Mouse (Mus musculus) hindbrain, embryonic 16.5 days (tissue): ENCODE results near the gene Pxdn. TPM values are rescaled to one million over a fixed set of nuclear protein-coding genes. Genes with fewer than 3 reads are reported as not detected.

Source experiments
- ATAC-seq: fragments of 200-750 bp; cut with Nextera tagmentation; 2 replicates; pipeline ENCODE4 v1.8.0; 2017; ENCODE audit warnings: moderate TSS enrichment, moderate library complexity
- H3K27ac ChIP-seq: fragments of 300-500 bp; sonication (generic); 2 replicates; pipeline ENCODE4 v1.5.1; 2014; ENCODE audit warnings: low read depth, mild to moderate bottlenecking, control low read depth, low read length, moderate library complexity
- H3K27me3 ChIP-seq: fragments of 300-500 bp; sonication (generic); replicated peaks from 2 replicates; pipeline ENCODE4 v1.6.1; 2014; ENCODE audit warnings: low read length; ENCODE audit not compliant: control insufficient read depth, insufficient read depth
- H3K36me3 ChIP-seq: fragments of 300-500 bp; sonication (generic); 2 replicates; pipeline ENCODE4 v1.6.1; 2014; ENCODE audit warnings: mild to moderate bottlenecking, low read length, moderate library complexity, mixed read lengths; ENCODE audit not compliant: control insufficient read depth, insufficient read depth
- H3K4me1 ChIP-seq: fragments of 300-500 bp; sonication (generic); 2 replicates; pipeline ENCODE4 v1.6.1; 2014; ENCODE audit warnings: low read depth, low read length; ENCODE audit not compliant: control insufficient read depth, insufficient read depth
- H3K4me2 ChIP-seq: fragments of 300-500 bp; sonication (generic); 2 replicates; pipeline ENCODE4 v1.6.1; 2014; ENCODE audit warnings: mild to moderate bottlenecking, low read length, control low read depth, moderate library complexity
- H3K4me3 ChIP-seq: fragments of 300-500 bp; sonication (generic); 2 replicates; pipeline ENCODE4 v1.5.1; 2014; ENCODE audit warnings: mild to moderate bottlenecking, low read length, control low read depth, moderate library complexity
- H3K9ac ChIP-seq: fragments of 300-500 bp; sonication (generic); 2 replicates; pipeline ENCODE4 v1.6.1; 2014; ENCODE audit warnings: low read depth, mild to moderate bottlenecking, control low read depth, low read length, moderate library complexity
- H3K9me3 ChIP-seq: fragments of 300-500 bp; sonication (generic); 2 replicates; pipeline ENCODE4 v1.6.1; 2014; ENCODE audit warnings: mild to moderate bottlenecking, low read length, moderate library complexity; ENCODE audit not compliant: control insufficient read depth
- WGBS: fragments of 180-500 bp; shearing (Covaris S2); extraction: QIAGEN DNeasy Blood & Tissue Kit; methylation state at CpG from one replicate; pipeline ENCODE4 v1.1.7; 2014; 5-methylcytosine and 5-hydroxymethylcytosine counted together
- polyA plus RNA-seq: library from polyadenylated mRNA; unstranded; fragments of >200 nt; fragmentation: Nextera tagmentation; extraction: Ambion mirVana; gene quantifications from 2 replicates; pipeline ENCODE4 v1.2.1, GENCODE M21; 2015

The Pxdn gene
- polyA plus RNA-seq, 1 experiment from 2014 or later: 35.4 TPM

DNA sequence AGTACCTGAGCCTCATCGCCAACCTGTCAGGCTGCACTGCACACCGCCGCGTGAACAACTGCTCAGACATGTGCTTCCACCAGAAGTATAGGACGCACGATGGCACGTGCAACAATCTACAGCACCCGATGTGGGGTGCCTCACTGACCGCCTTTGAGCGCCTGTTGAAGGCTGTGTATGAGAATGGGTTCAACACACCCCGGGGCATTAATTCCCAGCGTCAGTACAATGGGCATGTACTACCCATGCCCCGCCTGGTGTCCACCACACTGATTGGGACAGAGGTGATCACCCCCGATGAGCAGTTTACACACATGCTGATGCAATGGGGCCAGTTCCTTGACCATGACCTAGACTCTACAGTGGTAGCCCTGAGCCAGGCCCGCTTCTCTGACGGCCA is 64.5 kb downstream of the Pxdn start:
- Histone ChIP-seq H3K4me3 (no peak overlapping the region), H3K27me3 (no peaks in the 10 kb centered on the region), H3K4me1 (peaks cover 9% of the 10 kb centered on the region; the same call in 1 of the 2 replicates), H3K4me2 (no peak overlapping the region), H3K27ac (no peak overlapping the region), H3K9me3 (no peaks in the 10 kb centered on the region), H3K36me3 (peaks cover 62% of the 10 kb centered on the region), H3K9ac (no peak overlapping the region)
- WGBS: 98% methylated on average over 16 of the region's 16 CpGs
- no peak for ATAC-seq

DNA sequence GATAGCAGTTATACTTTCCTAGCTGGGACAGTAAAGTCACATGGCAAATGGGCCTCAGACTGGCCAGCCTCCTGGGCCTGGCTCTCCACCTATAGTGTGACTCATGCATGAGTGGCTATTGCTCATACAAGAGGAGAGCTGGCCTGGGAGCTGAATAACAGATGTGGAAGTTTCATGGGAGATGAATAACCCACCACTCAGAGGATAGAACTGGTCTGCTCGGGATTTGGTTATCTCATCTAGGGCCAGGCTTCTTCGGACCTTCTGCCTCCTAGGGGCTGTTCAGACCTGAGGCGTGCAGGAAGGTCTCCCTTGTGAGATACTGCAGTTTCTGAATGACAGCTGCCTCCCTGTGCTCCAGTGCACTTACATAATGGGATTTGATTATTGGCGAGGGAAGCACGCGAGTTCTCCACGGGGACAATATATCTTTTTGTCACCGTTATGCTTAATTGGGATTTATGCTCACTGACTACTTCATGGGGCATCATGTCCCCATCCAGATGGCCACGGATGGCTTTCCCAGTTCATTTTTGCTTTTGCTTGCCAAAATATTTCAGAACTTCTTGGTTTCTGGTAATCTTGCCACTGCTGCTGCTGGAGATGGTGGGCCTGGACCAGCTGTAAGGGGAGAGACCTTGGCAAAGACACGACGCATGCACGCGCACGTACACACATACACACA is 66.4 kb downstream of the Pxdn start:
- no peak overlapping the region for H3K4me3 ChIP-seq
- no peaks in the 10 kb centered on the region for H3K9me3 ChIP-seq
- WGBS: 38% methylated on average over 14 of the region's 14 CpGs
- H3K4me2 ChIP-seq: no peak overlapping the region
- H3K27me3 ChIP-seq: no peaks in the 10 kb centered on the region
- peaks cover 9% of the 10 kb centered on the region; the same call in 1 of the 2 replicates for H3K4me1 ChIP-seq
- H3K27ac ChIP-seq: peak overlapping the region; percentile 37
- H3K9ac ChIP-seq: no peak overlapping the region
- peaks cover 60% of the 10 kb centered on the region for H3K36me3 ChIP-seq
- ATAC-seq: peak; percentile 71

DNA sequence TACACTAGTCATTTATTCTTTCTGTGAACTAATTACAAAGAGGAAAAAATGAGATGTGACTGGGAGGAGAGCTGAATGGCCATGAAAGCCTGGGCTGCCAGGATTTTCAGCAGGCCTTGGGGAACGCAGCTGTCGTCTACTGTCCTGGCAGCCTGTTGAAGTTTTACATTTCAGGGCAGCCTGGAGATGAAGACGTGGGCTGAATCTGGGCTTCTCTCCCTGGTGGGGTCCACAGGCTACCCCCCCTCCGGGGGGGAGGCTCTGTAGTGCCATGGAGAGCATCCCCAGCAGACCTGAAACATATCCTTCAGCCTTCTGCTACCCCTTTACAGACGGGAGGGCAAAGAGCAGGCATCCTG is 66.9 kb downstream of the Pxdn start:
- H3K9me3 ChIP-seq: no peaks in the 10 kb centered on the region
- peaks cover 55% of the 10 kb centered on the region for H3K36me3 ChIP-seq
- H3K4me2 ChIP-seq: no peak overlapping the region
- peaks cover 9% of the 10 kb centered on the region; the same call in 1 of the 2 replicates for H3K4me1 ChIP-seq
- H3K4me3 ChIP-seq: no peak overlapping the region
- WGBS: 47% methylated on average over 5 of the region's 5 CpGs
- peak; percentile 43 for ATAC-seq
- no peak overlapping the region for H3K9ac ChIP-seq
- H3K27ac ChIP-seq: peak overlapping the region; percentile 37
- H3K27me3 ChIP-seq: no peaks in the 10 kb centered on the region

DNA sequence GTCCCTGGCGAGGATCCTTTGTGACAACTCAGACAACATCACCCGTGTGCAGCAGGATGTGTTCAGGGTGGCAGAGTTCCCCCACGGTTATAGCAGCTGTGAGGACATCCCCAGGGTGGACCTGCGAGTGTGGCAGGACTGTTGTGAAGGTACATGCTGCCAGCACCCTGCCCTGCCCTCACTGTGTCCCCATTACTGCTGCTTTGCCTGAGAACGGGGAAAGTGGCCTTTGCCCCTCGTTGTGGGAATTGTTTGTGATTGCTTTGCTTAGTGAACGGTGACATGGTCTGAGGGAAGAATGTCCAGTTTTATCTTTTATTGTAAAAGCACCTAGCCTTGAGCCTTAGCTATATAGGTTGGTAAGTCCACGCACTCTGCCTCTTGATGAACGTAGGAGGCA is 69.2 kb downstream of the Pxdn start:
- Histone ChIP-seq H3K27ac (no peak overlapping the region), H3K9ac (no peak overlapping the region), H3K36me3 (peaks cover 41% of the 10 kb centered on the region), H3K4me3 (no peak overlapping the region), H3K9me3 (no peaks in the 10 kb centered on the region), H3K4me2 (no peak overlapping the region), H3K4me1 (peaks cover 9% of the 10 kb centered on the region; the same call in 1 of the 2 replicates), H3K27me3 (no peaks in the 10 kb centered on the region)
- ATAC-seq: no peak
- WGBS: 77% methylated on average over 9 of the region's 9 CpGs

DNA sequence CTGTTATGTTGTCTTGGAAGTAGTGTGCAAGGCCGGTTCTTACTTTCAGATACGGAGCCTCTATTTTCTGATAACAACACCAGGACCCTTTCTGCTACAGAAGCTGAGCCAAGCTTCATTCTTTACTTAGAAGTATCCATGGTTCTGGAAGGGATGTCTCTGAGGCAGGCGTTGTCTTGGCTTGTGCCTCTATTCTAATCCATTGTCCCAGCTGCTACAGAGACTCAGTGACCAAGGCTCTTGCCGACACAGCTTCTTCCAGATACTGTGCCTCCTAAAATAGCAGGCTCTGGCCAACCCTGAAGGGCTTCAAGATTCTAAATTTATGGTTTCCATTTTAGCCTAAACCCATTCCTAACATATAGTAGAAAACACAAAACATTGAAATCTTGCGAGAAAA is 71.3 kb downstream of the Pxdn start:
- ATAC-seq: no peak
- Histone ChIP-seq H3K27me3 (no peaks in the 10 kb centered on the region), H3K4me3 (no peak overlapping the region), H3K27ac (no peak overlapping the region), H3K9me3 (no peaks in the 10 kb centered on the region), H3K36me3 (peaks cover 33% of the 10 kb centered on the region), H3K4me2 (no peak overlapping the region), H3K9ac (no peak overlapping the region), H3K4me1 (peaks cover 6% of the 10 kb centered on the region; the same call in 1 of the 2 replicates)
- WGBS: 81% methylated on average over 5 of the region's 5 CpGs

DNA sequence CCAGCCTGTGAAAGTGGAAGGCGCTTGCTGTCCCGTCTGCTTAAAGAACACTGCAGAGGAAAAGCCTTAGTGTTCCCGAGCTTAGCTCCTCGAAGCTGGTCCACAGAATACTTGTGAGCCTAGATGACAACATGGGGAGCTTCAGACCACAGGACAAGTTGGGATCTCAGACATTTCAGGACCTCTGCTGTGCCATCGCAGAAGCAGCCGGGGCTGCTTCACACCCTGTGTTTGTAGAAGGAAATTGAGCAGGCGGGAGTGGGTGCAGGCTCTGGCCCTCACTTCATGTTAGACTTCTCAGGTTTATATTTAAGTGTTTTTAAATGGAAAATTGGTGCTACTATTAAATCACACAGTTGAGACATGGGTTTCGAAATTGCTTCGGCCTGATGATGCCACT is 78.1 kb downstream of the Pxdn start:
- Histone ChIP-seq H3K9me3 (no peaks in the 10 kb centered on the region), H3K36me3 (peaks cover 25% of the 10 kb centered on the region), H3K4me3 (no peak overlapping the region), H3K4me1 (no peaks in the 10 kb centered on the region), H3K9ac (no peak overlapping the region), H3K27me3 (no peaks in the 10 kb centered on the region), H3K27ac (no peak overlapping the region), H3K4me2 (no peak overlapping the region)
- WGBS: 91% methylated on average over 9 of the region's 9 CpGs
- no peak for ATAC-seq

DNA sequence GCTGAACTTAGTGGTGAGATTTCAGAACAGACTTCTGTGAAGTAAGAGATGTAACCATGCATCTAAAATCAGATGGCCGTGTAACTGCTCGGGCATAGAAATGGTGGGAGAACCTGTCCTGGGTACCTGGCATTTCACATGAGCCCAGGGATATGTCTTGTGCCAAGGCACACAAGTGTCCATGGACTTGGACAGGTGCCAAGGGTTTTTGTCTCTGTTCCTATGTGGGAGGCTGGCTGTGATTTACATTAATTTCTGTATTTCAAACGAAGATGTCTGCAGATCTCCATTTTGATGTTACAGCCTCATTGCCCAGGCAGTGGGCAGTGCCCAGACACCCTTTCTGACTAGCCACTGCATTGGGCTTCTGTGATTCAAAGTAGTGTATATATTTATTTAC is 79.7 kb downstream of the Pxdn start:
- peaks cover 20% of the 10 kb centered on the region for H3K36me3 ChIP-seq
- no peak for ATAC-seq
- H3K4me1 ChIP-seq: no peaks in the 10 kb centered on the region
- WGBS: 68% methylated on average over 3 of the region's 3 CpGs
- no peak overlapping the region for H3K4me2 ChIP-seq
- H3K4me3 ChIP-seq: no peak overlapping the region
- no peaks in the 10 kb centered on the region for H3K9me3 ChIP-seq
- H3K27me3 ChIP-seq: no peaks in the 10 kb centered on the region
- H3K9ac ChIP-seq: no peak overlapping the region
- no peak overlapping the region for H3K27ac ChIP-seq

DNA sequence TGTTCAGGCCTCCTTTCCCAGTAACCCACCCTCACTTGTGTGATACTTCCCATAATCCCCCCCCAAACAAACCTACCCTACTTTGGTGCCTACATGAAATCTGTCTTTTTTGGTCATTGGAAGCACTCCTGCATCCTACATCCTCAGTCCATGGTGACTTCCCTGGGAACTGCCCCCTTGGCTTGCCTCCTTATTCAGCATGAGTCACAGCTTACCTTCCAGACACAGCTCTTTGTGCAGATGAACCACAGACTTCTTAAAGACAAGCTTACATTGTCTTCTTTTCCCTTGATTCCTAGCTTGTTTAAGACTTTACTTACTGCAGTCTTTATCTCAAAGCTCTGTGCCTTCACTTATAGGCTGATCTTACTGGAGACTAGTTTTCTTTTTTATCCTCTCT is 83.0 kb downstream of the Pxdn start:
- H3K9ac ChIP-seq: no peak overlapping the region
- H3K4me2 ChIP-seq: no peak overlapping the region
- no peaks in the 10 kb centered on the region for H3K27me3 ChIP-seq
- no peaks in the 10 kb centered on the region for H3K4me1 ChIP-seq
- no peak overlapping the region for H3K4me3 ChIP-seq
- ATAC-seq: no peak
- no peak overlapping the region for H3K27ac ChIP-seq
- no peaks in the 10 kb centered on the region for H3K9me3 ChIP-seq
- H3K36me3 ChIP-seq: no peaks in the 10 kb centered on the region

DNA sequence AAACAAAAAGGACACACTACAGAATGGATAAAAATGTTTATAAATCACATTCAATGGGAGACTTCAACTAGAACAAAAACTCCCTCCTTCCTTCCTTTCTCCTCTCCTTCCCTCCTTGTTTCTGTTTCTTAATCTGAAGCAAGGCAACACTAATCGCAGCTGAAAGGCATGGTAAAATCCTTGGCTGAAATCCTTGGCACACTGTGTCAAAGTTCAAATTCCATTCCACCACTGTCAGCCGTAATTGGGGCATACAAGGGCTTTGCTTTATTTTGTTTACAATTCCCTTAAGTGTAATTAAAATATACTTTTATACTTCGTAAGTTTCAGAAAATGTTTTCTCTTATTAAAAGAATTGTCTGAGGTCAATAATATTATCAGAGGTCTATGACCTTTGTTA is 86.1 kb downstream of the Pxdn start:
- ATAC-seq: no peak
- H3K9ac ChIP-seq: no peak overlapping the region
- no peaks in the 10 kb centered on the region for H3K27me3 ChIP-seq
- H3K4me2 ChIP-seq: no peak overlapping the region
- no peaks in the 10 kb centered on the region for H3K9me3 ChIP-seq
- H3K4me1 ChIP-seq: no peaks in the 10 kb centered on the region
- no peaks in the 10 kb centered on the region for H3K36me3 ChIP-seq
- no peak overlapping the region for H3K4me3 ChIP-seq
- 41% methylated on average over 3 of the region's 3 CpGs for WGBS
- no peak overlapping the region for H3K27ac ChIP-seq
